Mouse (Mus musculus) cerebellum, adult 11-12 months (tissue): ENCODE measurements around the gene A830031A19Rik.

Source experiments
- DNase-seq: peaks from one replicate; pipeline ENCODE4 v3.0.0; 2022

The A830031A19Rik gene

GRCm38 (mm10) chr11:24095656-24096353 lies 21.0 kb upstream of the A830031A19Rik start:
- no peak for DNase-seq

- DNase-seq = no peak
Observed at GRCm38 (mm10) chr11:24095236-24095635, 20.4 kb upstream of the A830031A19Rik start.

GRCm38 (mm10) chr11:24094086-24094487 lies 19.2 kb upstream of the A830031A19Rik start:
- DNase-seq = no peak

GRCm38 (mm10) chr11:24092618-24093017 lies 17.8 kb upstream of the A830031A19Rik start:
- no peak for DNase-seq

GRCm38 (mm10) chr11:24091393-24092080 lies 16.7 kb upstream of the A830031A19Rik start:
- no peak for DNase-seq

- no peak for DNase-seq
Observed at GRCm38 (mm10) chr11:24090443-24090842, 15.6 kb upstream of the A830031A19Rik start.

GRCm38 (mm10) chr11:24087069-24087468 lies 12.2 kb upstream of the A830031A19Rik start:
- no peak for DNase-seq

- DNase-seq = no peak
Observed at GRCm38 (mm10) chr11:24085986-24086385, 11.1 kb upstream of the A830031A19Rik start.

GRCm38 (mm10) chr11:24084590-24084989 lies 9.7 kb upstream of the A830031A19Rik start:
- DNase-seq = no peak

GRCm38 (mm10) chr11:24084077-24084476 lies 9.2 kb upstream of the A830031A19Rik start:
- DNase-seq = no peak

GRCm38 (mm10) chr11:24083423-24083822 lies 8.6 kb upstream of the A830031A19Rik start:
- DNase-seq = no peak

GRCm38 (mm10) chr11:24083076-24083405 lies 8.2 kb upstream of the A830031A19Rik start:
- DNase-seq = no peak

- DNase-seq = no peak
Observed at GRCm38 (mm10) chr11:24082385-24083075, 7.7 kb upstream of the A830031A19Rik start.

- no peak for DNase-seq
Observed at GRCm38 (mm10) chr11:24081687-24082384, 7.0 kb upstream of the A830031A19Rik start.

- no peak for DNase-seq
Observed at GRCm38 (mm10) chr11:24081016-24081686, 6.3 kb upstream of the A830031A19Rik start.

- DNase-seq = no peak
Observed at GRCm38 (mm10) chr11:24080541-24080940, 5.7 kb upstream of the A830031A19Rik start.

GRCm38 (mm10) chr11:24079392-24080391 lies 4.8 kb upstream of the A830031A19Rik start:
- no peak for DNase-seq

- DNase-seq = no peak
Observed at GRCm38 (mm10) chr11:24078706-24079316, 4.0 kb upstream of the A830031A19Rik start.

- no peak for DNase-seq
Observed at GRCm38 (mm10) chr11:24077795-24078705, 3.2 kb upstream of the A830031A19Rik start, which contains the start of gene Bcl11a. TSS of gene Bcl11a (plus strand) at chr11:24078056.
